In genomic region chr16:31500532-31500931, GRCm38 (mm10) we compare ENCODE assay signal across 13 mouse cellular contexts.
A peak's percentile ranks its signal among the peaks of the same experiment; 100 is the strongest.
DNase-seq lines count a peak whose midpoint lies in the region; ATAC-seq and TF ChIP-seq lines count a peak whose summit lies in the region.
"Had no signal": no experiment of that assay in that cellular context is flagged by ENCODE, and none has a peak within 500 bp of the region (broad histone marks: within the 10 kb centered on the region; RNA-seq: fewer than 3 reads in every experiment).

No protein-coding gene starts in this region.

- no peaks in the 10 kb centered on the region for H3K27me3 ChIP-seq in hindbrain, embryonic 15.5 days
- no peaks in the 10 kb centered on the region for H3K27me3 ChIP-seq in hindbrain, postnatal 0 days (ENCODE audit: insufficient read depth, low read length)
- H3K27me3 ChIP-seq in embryonic facial prominence, embryonic 10.5 days (replicated peaks; ENCODE audit: low read depth, poor library complexity, severe bottlenecking) = no peaks in the 10 kb centered on the region
- H3K27me3 ChIP-seq: CH12.LX; neural tube, embryonic 12.5 days had no signal

- WGBS in hindbrain, embryonic 15.5 days = 68% methylated on average over 3 of the region's 3 CpGs
- WGBS in hindbrain, postnatal 0 days = 65% methylated on average over 3 of the region's 3 CpGs
- WGBS in embryonic facial prominence, embryonic 10.5 days = 61% methylated on average over 3 of the region's 3 CpGs

- H3K4me1 ChIP-seq in hindbrain, embryonic 15.5 days (replicated peaks) = peaks cover 31% of the 10 kb centered on the region
- peaks cover 9% of the 10 kb centered on the region; the same call in 1 of the 2 replicates for H3K4me1 ChIP-seq in hindbrain, postnatal 0 days (ENCODE audit: insufficient read depth, low read length)
- peaks cover 62% of the 10 kb centered on the region for H3K4me1 ChIP-seq in embryonic facial prominence, embryonic 10.5 days

- no peak for TF ChIP-seq CTCF in hindbrain, postnatal 0 days (IDR thresholded peaks at IDR 0.05; ENCODE audit: low read depth)

- intact Hi-C loops in heart, postnatal 36 days (cut with DNase I) = no loop called here

- H3K27ac ChIP-seq in hindbrain, embryonic 15.5 days (replicated peaks) = 0 out of 2 replicates have a peak overlapping the region, but pooled peaks have one; percentile 72
- H3K27ac ChIP-seq in hindbrain, postnatal 0 days = no peak overlapping the region
- peak overlapping the region; percentile 68; the same call in 1 of the 2 replicates for H3K27ac ChIP-seq in embryonic facial prominence, embryonic 10.5 days (replicated peaks)
- H3K27ac ChIP-seq: neural tube, embryonic 12.5 days had no signal

- H3K9ac ChIP-seq in hindbrain, embryonic 15.5 days = no peak overlapping the region
- no peak overlapping the region for H3K9ac ChIP-seq in hindbrain, postnatal 0 days (replicated peaks; ENCODE audit: low read length)
- H3K9ac ChIP-seq: neural tube, embryonic 12.5 days had no signal

- DNase-seq in hindbrain, postnatal 0 days (ENCODE audit: low spot score) = no peak
- peak; percentile 96 for DNase-seq in NIH3T3 (ENCODE audit: low read depth)
- DNase-seq in embryonic facial prominence, embryonic 10.5 days (ENCODE audit: low spot score) = peak; percentile 49
- DNase-seq in forelimb bud, embryonic 11.5 days (ENCODE audit: low read depth, low spot score) = peak; percentile 57
- no peak for DNase-seq in heart, postnatal 36 days
- no peak for DNase-seq in spleen, adult 18-20 months
- DNase-seq in kidney, adult 18-20 months = no peak
- DNase-seq: cerebellum, postnatal 36 days; thymus, postnatal 25 days had no signal

- H3K36me3 ChIP-seq in hindbrain, embryonic 15.5 days = no peaks in the 10 kb centered on the region
- H3K36me3 ChIP-seq in hindbrain, postnatal 0 days (ENCODE audit: insufficient read depth, low read length) = no peaks in the 10 kb centered on the region
- H3K36me3 ChIP-seq in embryonic facial prominence, embryonic 10.5 days (replicated peaks) = no peaks in the 10 kb centered on the region
- H3K36me3 ChIP-seq: neural tube, embryonic 12.5 days had no signal

- no peak overlapping the region for H3K4me2 ChIP-seq in hindbrain, embryonic 15.5 days
- H3K4me2 ChIP-seq in hindbrain, postnatal 0 days (ENCODE audit: low read depth, low read length) = no peak overlapping the region
- H3K4me2 ChIP-seq: neural tube, embryonic 12.5 days had no signal

- no peak overlapping the region for H3K4me3 ChIP-seq in hindbrain, embryonic 15.5 days
- no peak overlapping the region for H3K4me3 ChIP-seq in hindbrain, postnatal 0 days (ENCODE audit: low read length)
- no peak overlapping the region for H3K4me3 ChIP-seq in embryonic facial prominence, embryonic 10.5 days
- H3K4me3 ChIP-seq: neural tube, embryonic 12.5 days had no signal

- H3K9me3 ChIP-seq in hindbrain, embryonic 15.5 days = no peaks in the 10 kb centered on the region
- no peaks in the 10 kb centered on the region for H3K9me3 ChIP-seq in hindbrain, postnatal 0 days (ENCODE audit: low read length)
- no peaks in the 10 kb centered on the region for H3K9me3 ChIP-seq in embryonic facial prominence, embryonic 10.5 days
- H3K9me3 ChIP-seq: neural tube, embryonic 12.5 days had no signal

- no peak for ATAC-seq in hindbrain, embryonic 15.5 days (ENCODE audit: low FRiP score, low read depth)
- no peak for ATAC-seq in hindbrain, postnatal 0 days
- ATAC-seq: inflammation-experienced regulatory T-cells, adult 6 months had no signal

Comparison
In these comparisons a context has a peak if more than half of its experiments do, and no peak if none do; other contexts are left out.
1. DNase-seq: peak in NIH3T3 (single experiment), embryonic facial prominence, embryonic 10.5 days (single experiment) and forelimb bud, embryonic 11.5 days (single experiment); none in hindbrain, postnatal 0 days (single experiment), heart, postnatal 36 days (0 of 2), spleen, adult 18-20 months (0 of 2) and kidney, adult 18-20 months (single experiment).